26 mouse cellular contexts compared by ENCODE assay signal in genomic region chr7:141958211-141958610, GRCm38 (mm10). TPM values are rescaled to one million over a fixed set of nuclear protein-coding genes. Genes with fewer than 3 reads are reported as not detected.
"Had no signal": no experiment of that assay in that cellular context is flagged by ENCODE, and none has a peak within 500 bp of the region (broad histone marks: within the 10 kb centered on the region; RNA-seq: fewer than 3 reads in every experiment).

No protein-coding gene starts in this region.

- DNase-seq: gastrocnemius, adult 2 months; gastrocnemius, postnatal 10 days; gastrocnemius, postnatal 25 days; heart, postnatal 10 days; heart, postnatal 4 days; kidney, adult 18-20 months; kidney, adult 8-10 months; kidney, postnatal 10 days; kidney, postnatal 25 days; kidney, postnatal 4 days; liver; liver, embryonic 13.5 days had no signal

- H3K9me3 ChIP-seq: heart, embryonic 10.5 days; heart, embryonic 12.5 days; hindbrain, embryonic 10.5 days; hindbrain, embryonic 12.5 days; intestine, embryonic 15.5 days; limb, embryonic 10.5 days; limb, embryonic 12.5 days; liver, embryonic 13.5 days; liver, embryonic 15.5 days had no signal

- H3K36me3 ChIP-seq: heart, embryonic 10.5 days; heart, embryonic 12.5 days; hindbrain, embryonic 12.5 days; intestine, embryonic 15.5 days; limb, embryonic 10.5 days; limb, embryonic 12.5 days; liver, embryonic 13.5 days; liver, embryonic 15.5 days had no signal

- H3K9ac ChIP-seq: heart, embryonic 12.5 days; hindbrain, embryonic 12.5 days; hindbrain, embryonic 14.5 days; intestine, embryonic 15.5 days; limb, embryonic 12.5 days; liver, embryonic 13.5 days; liver, embryonic 15.5 days had no signal

- H3K27ac ChIP-seq: gastrocnemius, adult 2 months; heart, embryonic 10.5 days; hindbrain, embryonic 10.5 days; hindbrain, embryonic 12.5 days; hindbrain, embryonic 14.5 days; intestine, embryonic 15.5 days; limb, embryonic 10.5 days; limb, embryonic 12.5 days; liver, embryonic 13.5 days; liver, embryonic 15.5 days had no signal

- ATAC-seq: hindbrain, embryonic 16.5 days; inflammation-experienced regulatory T-cells, adult 6 months; intestine, embryonic 15.5 days; intestine, postnatal 0 days had no signal

- H3K4me3 ChIP-seq: gastrocnemius, adult 2 months; heart, embryonic 10.5 days; heart, embryonic 12.5 days; hindbrain, embryonic 10.5 days; hindbrain, embryonic 12.5 days; intestine, embryonic 15.5 days; limb, embryonic 10.5 days; limb, embryonic 12.5 days; liver, embryonic 13.5 days; liver, embryonic 15.5 days had no signal

- H3K4me1 ChIP-seq: heart, embryonic 10.5 days; heart, embryonic 12.5 days; intestine, embryonic 15.5 days; limb, embryonic 10.5 days; limb, embryonic 12.5 days; liver, embryonic 13.5 days; liver, embryonic 15.5 days had no signal

- H3K27me3 ChIP-seq: hindbrain, embryonic 12.5 days had no signal

- H3K4me2 ChIP-seq: heart, embryonic 12.5 days; hindbrain, embryonic 12.5 days; hindbrain, embryonic 14.5 days; intestine, embryonic 15.5 days; limb, embryonic 12.5 days; liver, embryonic 11.5 days; liver, embryonic 13.5 days; liver, embryonic 15.5 days had no signal

RNA-seq across cellular contexts. Expression of gene Brsk2, which starts 8.7 kb away (rescaled TPM):
- total RNA-seq: granulocyte monocyte progenitor cell, adult 5-6 weeks had no signal
